Mouse (Mus musculus) testis, adult 2 months (tissue): ENCODE measurements around the gene Unc119. TPM values are rescaled to one million over a fixed set of nuclear protein-coding genes. Genes with fewer than 3 reads are reported as not detected.

Experiments
- H3K27ac ChIP-seq: fragments of 200-500 bp; 2 replicates; pipeline ENCODE4 v1.5.1; 2012; ENCODE audit warnings: low read depth, low read length; ENCODE audit not compliant: control insufficient read depth, insufficient read depth
- H3K27me3 ChIP-seq: fragments of 200-500 bp; 2 replicates; pipeline ENCODE4 v1.6.1; 2012; ENCODE audit warnings: mild to moderate bottlenecking, low read length, moderate library complexity; ENCODE audit not compliant: control insufficient read depth, insufficient read depth
- H3K36me3 ChIP-seq: fragments of 200-500 bp; 2 replicates; pipeline ENCODE4 v1.6.1; 2012; ENCODE audit warnings: mild to moderate bottlenecking, low read length; ENCODE audit not compliant: control insufficient read depth, insufficient read depth
- H3K4me1 ChIP-seq: fragments of 200-500 bp; 2 replicates; pipeline ENCODE4 v1.6.1; 2012; ENCODE audit warnings: low read length; ENCODE audit not compliant: control insufficient read depth, insufficient read depth
- H3K4me3 ChIP-seq: fragments of 200-500 bp; 2 replicates; pipeline ENCODE4 v1.5.1; 2012; ENCODE audit warnings: low read depth, mild to moderate bottlenecking, low read length, moderate library complexity, mixed read lengths; ENCODE audit not compliant: control insufficient read depth
- CTCF ChIP-seq: fragments of 200-500 bp; IDR thresholded peaks from 2 replicates; pipeline ENCODE4 v1.5.1; 2012; ENCODE audit warnings: low read depth, mild to moderate bottlenecking, inconsistent platforms, low read length, moderate library complexity; ENCODE audit not compliant: control insufficient read depth, insufficient read depth, insufficient replicate concordance
- POLR2A ChIP-seq: fragments of 200-500 bp; IDR thresholded peaks from 2 replicates; pipeline ENCODE4 v1.6.1; 2012; ENCODE audit warnings: low read depth, mild to moderate bottlenecking, inconsistent platforms, low read length, moderate library complexity; ENCODE audit not compliant: control insufficient read depth
- polyA plus RNA-seq: library from polyadenylated mRNA; depleted of rRNA; stranded (reverse); fragments of >200 nt; gene quantifications from 2 replicates; pipeline ENCODE4 v1.2.3, GENCODE M21; 2012

Gene Unc119
- polyA plus RNA-seq, 1 experiment = 66.7 TPM

DNA sequence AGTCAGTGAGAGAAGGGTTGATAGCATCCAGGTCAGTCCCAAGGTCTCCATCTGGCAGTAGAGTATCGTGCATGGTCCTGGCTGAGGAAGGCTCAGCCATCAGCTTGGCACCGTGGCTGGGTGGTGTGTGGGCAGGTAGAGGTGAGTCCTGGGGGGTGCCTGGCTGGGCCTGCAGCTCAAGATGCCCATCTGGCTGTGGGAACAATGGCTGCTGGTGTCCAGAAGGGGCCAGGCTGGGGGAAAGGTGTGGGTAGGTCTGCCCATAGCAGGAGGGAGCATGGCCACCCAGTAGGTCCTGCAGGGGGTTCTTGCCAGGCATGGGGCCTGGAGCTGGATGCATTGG lies 17.5 kb downstream of the Unc119 start:
- Histone ChIP-seq H3K27ac (no peak overlapping the region), H3K27me3 (no peaks in the 10 kb centered on the region), H3K4me3 (no peak overlapping the region), H3K4me1 (peaks cover 12% of the 10 kb centered on the region), H3K36me3 (no peaks in the 10 kb centered on the region)
- no peak for TF ChIP-seq POLR2A
- no peak for TF ChIP-seq CTCF

DNA sequence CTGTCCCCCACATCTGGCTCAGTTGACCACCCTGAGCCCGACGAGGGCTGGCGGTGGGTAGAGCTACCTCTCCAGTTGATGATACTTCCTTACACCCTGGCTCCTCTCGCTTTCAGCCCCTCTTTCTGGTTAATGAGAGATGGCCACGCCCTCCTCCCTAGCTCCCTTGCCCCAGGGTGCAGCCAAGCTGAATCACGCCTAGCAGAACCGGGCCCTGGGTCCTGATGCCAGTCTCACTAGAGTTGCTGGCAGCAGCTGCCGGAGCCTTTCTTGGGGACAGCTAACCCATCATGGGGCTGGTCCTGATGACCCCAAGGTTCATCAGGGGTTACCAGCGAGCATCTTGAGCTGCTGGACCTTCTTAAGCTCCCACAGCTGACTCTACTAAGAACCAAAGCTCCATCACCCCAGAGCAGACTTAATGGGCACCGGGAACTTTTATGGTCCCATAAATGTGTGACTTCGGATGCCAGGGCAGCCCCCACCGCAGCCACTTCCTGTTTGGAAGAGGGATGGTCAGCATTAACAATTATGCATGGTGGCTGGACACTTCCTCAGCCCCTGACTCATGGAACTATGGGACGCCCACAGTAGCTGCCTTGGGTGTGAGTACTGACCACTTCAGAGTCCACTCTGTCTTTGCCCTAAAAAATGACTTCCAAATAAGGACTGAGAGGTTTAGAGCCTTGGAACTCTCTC lies 20.2 kb downstream of the Unc119 start:
- Histone ChIP-seq H3K36me3 (no peaks in the 10 kb centered on the region), H3K27me3 (no peaks in the 10 kb centered on the region), H3K4me1 (peaks cover 12% of the 10 kb centered on the region), H3K4me3 (no peak overlapping the region), H3K27ac (no peak overlapping the region)
- TF ChIP-seq CTCF = no peak

DNA sequence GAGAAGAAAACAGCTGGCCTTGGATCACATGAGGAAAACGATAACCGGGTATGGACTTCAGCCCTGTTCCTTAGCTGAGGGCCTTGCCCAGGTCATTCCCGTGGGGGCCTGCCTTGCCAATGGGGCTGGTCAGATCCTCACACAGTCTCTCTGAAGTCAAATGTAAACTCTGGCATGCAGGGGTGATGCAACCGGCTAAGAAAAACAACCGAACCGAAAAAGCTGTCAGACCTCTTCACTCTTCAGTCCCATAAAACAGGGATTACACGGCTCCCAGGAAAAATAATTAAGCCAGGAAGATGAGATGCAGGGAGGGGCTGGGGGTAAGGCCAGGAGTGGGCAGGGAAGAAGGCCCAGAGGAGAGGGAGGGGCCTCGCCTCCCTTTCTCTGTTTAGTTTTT lies 20.8 kb downstream of the Unc119 start:
- peaks cover 8% of the 10 kb centered on the region for H3K4me1 ChIP-seq

DNA sequence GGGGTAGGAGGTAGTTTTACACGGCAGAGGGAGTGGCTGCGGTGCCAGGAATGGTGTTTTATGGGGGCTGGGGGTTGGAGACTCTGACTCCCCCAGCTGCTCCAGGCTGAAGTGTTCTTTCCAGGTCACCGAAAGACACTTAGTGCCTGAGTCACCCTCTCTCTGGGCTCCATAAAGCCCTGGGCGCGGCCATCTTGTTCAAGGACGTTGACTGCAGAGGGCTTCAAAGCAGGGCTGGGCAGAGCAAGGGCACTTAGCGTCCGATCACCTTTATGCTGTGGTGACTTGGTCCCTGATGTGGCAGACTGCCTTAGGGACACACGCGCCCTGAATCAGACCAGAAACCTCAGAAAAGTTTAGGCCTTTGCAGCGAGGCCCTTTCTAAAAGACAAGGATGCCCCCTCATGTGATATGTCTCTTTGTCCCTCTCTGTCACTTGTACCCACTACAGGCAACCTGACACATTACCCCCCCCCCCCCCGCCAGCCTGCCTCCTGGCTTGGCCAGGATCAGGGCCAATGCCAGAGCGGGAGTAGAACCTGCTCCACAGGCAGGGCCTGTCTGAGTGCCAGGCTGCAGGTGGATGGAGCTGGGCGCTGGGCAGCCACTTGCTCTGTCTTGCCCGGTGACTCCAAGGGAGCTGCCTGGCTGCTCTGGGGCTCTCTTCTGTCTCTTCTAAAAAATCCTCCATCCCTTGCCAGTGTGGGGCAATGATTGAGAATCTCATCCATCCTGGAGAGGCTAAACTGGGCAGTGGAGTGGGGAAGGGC lies 24.4 kb downstream of the Unc119 start:
- no peak overlapping the region for H3K27ac ChIP-seq

More for the DNA sequence above, 20.8 kb downstream of the Unc119 start:
- Histone ChIP-seq H3K36me3 (no peaks in the 10 kb centered on the region), H3K27me3 (no peaks in the 10 kb centered on the region), H3K4me3 (no peak overlapping the region), H3K27ac (no peak overlapping the region)
- TF ChIP-seq POLR2A = no peak
- no peak for TF ChIP-seq CTCF

DNA sequence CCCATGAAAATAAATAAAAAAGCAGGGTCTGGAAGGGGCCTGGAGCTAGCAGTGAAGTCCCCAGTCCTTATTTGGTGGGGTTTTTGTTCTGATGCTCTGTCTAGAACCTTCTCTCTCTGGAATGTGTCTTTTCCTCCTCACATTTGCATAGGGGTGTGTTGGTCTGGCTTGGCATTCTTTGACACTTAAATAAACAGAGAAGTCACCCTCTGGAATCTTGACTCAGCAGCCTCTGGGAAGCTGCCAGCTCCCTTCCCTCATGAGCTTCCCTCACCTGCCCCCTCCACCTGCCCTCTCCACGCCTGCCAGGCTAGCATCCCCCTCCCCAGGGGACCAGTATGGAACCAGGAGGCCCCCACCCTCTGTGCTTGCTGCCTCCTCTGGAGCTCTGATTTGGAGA lies 27.1 kb downstream of the Unc119 start:
- TF ChIP-seq POLR2A (no peak), CTCF (no peak)
- H3K4me1 ChIP-seq = no peaks in the 10 kb centered on the region

More for the DNA sequence above, 24.4 kb downstream of the Unc119 start:
- Histone ChIP-seq H3K27me3 (no peaks in the 10 kb centered on the region), H3K4me3 (no peak overlapping the region), H3K4me1 (no peaks in the 10 kb centered on the region), H3K36me3 (no peaks in the 10 kb centered on the region)
- TF ChIP-seq CTCF (no peak), POLR2A (no peak)

DNA sequence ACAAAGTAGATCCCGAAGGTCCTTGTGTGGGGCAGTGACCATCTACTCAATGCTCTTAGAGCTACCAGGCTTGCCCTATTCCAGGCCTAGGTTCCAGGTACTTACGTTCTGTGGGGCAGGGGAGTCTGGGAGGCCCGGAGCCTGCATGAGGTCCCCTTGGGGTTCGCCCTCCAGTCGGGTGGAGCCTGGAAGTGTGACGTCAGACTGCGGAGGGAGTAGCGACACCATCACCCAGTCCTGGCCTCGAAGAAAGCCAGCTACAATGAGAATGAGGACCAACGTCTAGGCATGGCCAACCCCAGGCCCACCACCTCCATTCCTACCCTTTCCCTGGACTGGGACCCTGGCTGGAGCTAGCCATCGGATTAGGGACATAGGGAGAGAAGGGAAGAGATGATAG lies 28.4 kb downstream of the Unc119 start:
- no peaks in the 10 kb centered on the region for H3K4me1 ChIP-seq

More for the DNA sequence above, 27.1 kb downstream of the Unc119 start:
- Histone ChIP-seq H3K36me3 (no peaks in the 10 kb centered on the region), H3K27me3 (no peaks in the 10 kb centered on the region), H3K27ac (no peak overlapping the region), H3K4me3 (no peak overlapping the region)

DNA sequence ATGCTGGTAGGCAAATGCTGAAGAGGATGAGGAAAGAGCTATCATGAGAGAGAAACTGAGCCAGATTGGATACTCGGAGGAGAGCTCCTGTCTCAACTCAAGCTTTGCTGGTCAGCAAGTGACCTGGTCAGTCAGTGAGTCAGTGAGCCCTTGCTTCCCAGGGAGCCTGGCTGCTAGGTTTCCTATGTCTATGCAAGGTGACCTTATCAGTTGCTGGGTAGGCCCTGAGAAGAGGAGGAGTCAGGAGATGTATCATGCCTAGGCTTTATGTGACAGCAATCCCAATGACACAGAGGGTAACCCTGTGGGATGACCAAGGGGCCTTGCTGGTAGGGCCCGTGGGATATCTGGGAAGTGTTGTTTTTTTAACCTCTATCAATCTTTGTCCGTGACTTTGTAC lies 28.9 kb downstream of the Unc119 start:
- Histone ChIP-seq H3K36me3 (no peaks in the 10 kb centered on the region), H3K27me3 (no peaks in the 10 kb centered on the region), H3K4me3 (no peak overlapping the region)

More for the DNA sequence above, 28.4 kb downstream of the Unc119 start:
- Histone ChIP-seq H3K4me3 (no peak overlapping the region), H3K36me3 (no peaks in the 10 kb centered on the region), H3K27ac (no peak overlapping the region), H3K27me3 (no peaks in the 10 kb centered on the region)
- TF ChIP-seq POLR2A (no peak), CTCF (no peak)

More for the DNA sequence above, 28.9 kb downstream of the Unc119 start:
- H3K4me1 ChIP-seq = no peaks in the 10 kb centered on the region
- H3K27ac ChIP-seq = no peak overlapping the region
- TF ChIP-seq CTCF = no peak
- no peak for TF ChIP-seq POLR2A
